Mouse (Mus musculus): ENCODE results near the gene Samd7. TPM values are rescaled to one million over a fixed set of nuclear protein-coding genes. Genes with fewer than 3 reads are reported as not detected.

Samd7 gene
- polyA plus RNA-seq, 1 experiment from 2014 or later: not detected

- DNase-seq (ENCODE audit: low spot score): no peak
- Histone ChIP-seq H3K36me3 (ENCODE audit: insufficient read depth, low read length) (no peaks in the 10 kb centered on the region), H3K4me3 (ENCODE audit: low read depth, low read length) (no peak overlapping the region), H3K9ac (replicated peaks; ENCODE audit: low read depth) (no peak overlapping the region), H3K4me2 (replicated peaks; ENCODE audit: low read depth, low read length) (no peak overlapping the region), H3K9me3 (ENCODE audit: low read length) (peaks cover 3% of the 10 kb centered on the region; the same call in 1 of the 2 replicates), H3K27ac (ENCODE audit: low read length) (no peak overlapping the region), H3K4me1 (ENCODE audit: insufficient read depth, low read depth, low read length) (no peaks in the 10 kb centered on the region), H3K27me3 (replicated peaks; ENCODE audit: insufficient read depth, low read length) (no peaks in the 10 kb centered on the region)
- ATAC-seq: no peak
- TF ChIP-seq EP300 (IDR thresholded peaks at IDR 0.05) (no peak), CTCF (IDR thresholded peaks at IDR 0.05) (no peak)
- WGBS: 72% methylated on average over 6 of the region's 6 CpGs
Observed at GRCm38 (mm10) chr3:30741306-30741705, 4.8 kb upstream of the Samd7 start.

- H3K4me3 ChIP-seq (ENCODE audit: low read depth, low read length): no peak overlapping the region
- DNase-seq (ENCODE audit: low spot score): no peak
- TF ChIP-seq EP300 (IDR thresholded peaks at IDR 0.05): no peak
- TF ChIP-seq CTCF (IDR thresholded peaks at IDR 0.05): no peak
- peaks cover 3% of the 10 kb centered on the region; the same call in 1 of the 2 replicates for H3K9me3 ChIP-seq (ENCODE audit: low read length)
- no peaks in the 10 kb centered on the region for H3K27me3 ChIP-seq (replicated peaks; ENCODE audit: insufficient read depth, low read length)
- H3K4me1 ChIP-seq (ENCODE audit: insufficient read depth, low read depth, low read length): no peaks in the 10 kb centered on the region
- ATAC-seq: no peak
- H3K27ac ChIP-seq (ENCODE audit: low read length): no peak overlapping the region
- 80% methylated on average over 7 of the region's 7 CpGs for WGBS
- no peak overlapping the region for H3K9ac ChIP-seq (replicated peaks; ENCODE audit: low read depth)
- no peak overlapping the region for H3K4me2 ChIP-seq (replicated peaks; ENCODE audit: low read depth, low read length)
- H3K36me3 ChIP-seq (ENCODE audit: insufficient read depth, low read length): no peaks in the 10 kb centered on the region
Observed at GRCm38 (mm10) chr3:30742891-30743290, 3.2 kb upstream of the Samd7 start.

GRCm38 (mm10) chr3:30748316-30748715 is 2.2 kb downstream of the Samd7 start:
- Histone ChIP-seq H3K27ac (ENCODE audit: low read length) (no peak overlapping the region), H3K27me3 (replicated peaks; ENCODE audit: insufficient read depth, low read length) (no peaks in the 10 kb centered on the region), H3K9me3 (ENCODE audit: low read length) (peaks cover 3% of the 10 kb centered on the region; the same call in 1 of the 2 replicates), H3K4me2 (replicated peaks; ENCODE audit: low read depth, low read length) (no peak overlapping the region), H3K9ac (replicated peaks; ENCODE audit: low read depth) (no peak overlapping the region), H3K4me1 (ENCODE audit: insufficient read depth, low read depth, low read length) (no peaks in the 10 kb centered on the region), H3K4me3 (ENCODE audit: low read depth, low read length) (no peak overlapping the region), H3K36me3 (ENCODE audit: insufficient read depth, low read length) (no peaks in the 10 kb centered on the region)
- WGBS: 80% methylated on average over 9 of the region's 9 CpGs
- no peak for DNase-seq (ENCODE audit: low spot score)
- ATAC-seq: no peak
- TF ChIP-seq EP300 (IDR thresholded peaks at IDR 0.05) (no peak), CTCF (IDR thresholded peaks at IDR 0.05) (no peak)

- Histone ChIP-seq H3K27ac (ENCODE audit: low read length) (no peak overlapping the region), H3K4me3 (ENCODE audit: low read depth, low read length) (no peak overlapping the region), H3K27me3 (replicated peaks; ENCODE audit: insufficient read depth, low read length) (no peaks in the 10 kb centered on the region), H3K9me3 (ENCODE audit: low read length) (no peaks in the 10 kb centered on the region), H3K4me1 (ENCODE audit: insufficient read depth, low read depth, low read length) (no peaks in the 10 kb centered on the region), H3K9ac (replicated peaks; ENCODE audit: low read depth) (no peak overlapping the region), H3K36me3 (ENCODE audit: insufficient read depth, low read length) (no peaks in the 10 kb centered on the region), H3K4me2 (replicated peaks; ENCODE audit: low read depth, low read length) (no peak overlapping the region)
- ATAC-seq (no peak), DNase-seq (ENCODE audit: low spot score) (no peak)
- WGBS: 90% methylated on average over 4 of the region's 4 CpGs
- TF ChIP-seq EP300 (IDR thresholded peaks at IDR 0.05) (no peak), CTCF (IDR thresholded peaks at IDR 0.05) (no peak)
Observed at GRCm38 (mm10) chr3:30754696-30755095, 8.6 kb downstream of the Samd7 start.

GRCm38 (mm10) chr3:30764877-30765276 is 18.8 kb downstream of the Samd7 start:
- Histone ChIP-seq H3K4me1 (ENCODE audit: insufficient read depth, low read depth, low read length) (no peaks in the 10 kb centered on the region), H3K4me2 (replicated peaks; ENCODE audit: low read depth, low read length) (no peak overlapping the region), H3K36me3 (ENCODE audit: insufficient read depth, low read length) (no peaks in the 10 kb centered on the region), H3K4me3 (ENCODE audit: low read depth, low read length) (no peak overlapping the region), H3K9ac (replicated peaks; ENCODE audit: low read depth) (no peak overlapping the region), H3K27ac (ENCODE audit: low read length) (no peak overlapping the region), H3K27me3 (replicated peaks; ENCODE audit: insufficient read depth, low read length) (no peaks in the 10 kb centered on the region), H3K9me3 (ENCODE audit: low read length) (no peaks in the 10 kb centered on the region)
- ATAC-seq: no peak
- no peak for DNase-seq (ENCODE audit: low spot score)
- WGBS: 88% methylated on average over 4 of the region's 4 CpGs
- TF ChIP-seq CTCF (IDR thresholded peaks at IDR 0.05) (no peak), EP300 (IDR thresholded peaks at IDR 0.05) (no peak)

GRCm38 (mm10) chr3:30765311-30766027 is 19.4 kb downstream of the Samd7 start:
- H3K4me1 ChIP-seq (ENCODE audit: insufficient read depth, low read depth, low read length): no peaks in the 10 kb centered on the region
- 56% methylated on average over 10 of the region's 10 CpGs for WGBS
- no peak overlapping the region for H3K9ac ChIP-seq (replicated peaks; ENCODE audit: low read depth)
- H3K4me2 ChIP-seq (replicated peaks; ENCODE audit: low read depth, low read length): no peak overlapping the region
- TF ChIP-seq EP300 (IDR thresholded peaks at IDR 0.05) (no peak), CTCF (IDR thresholded peaks at IDR 0.05) (no peak)
- ATAC-seq: peak; percentile 72
- no peaks in the 10 kb centered on the region for H3K36me3 ChIP-seq (ENCODE audit: insufficient read depth, low read length)
- no peak overlapping the region for H3K27ac ChIP-seq (ENCODE audit: low read length)
- H3K4me3 ChIP-seq (ENCODE audit: low read depth, low read length): no peak overlapping the region
- no peaks in the 10 kb centered on the region for H3K9me3 ChIP-seq (ENCODE audit: low read length)
- peak; percentile 7 for DNase-seq (ENCODE audit: low spot score)
- H3K27me3 ChIP-seq (replicated peaks; ENCODE audit: insufficient read depth, low read length): no peaks in the 10 kb centered on the region

Data from lung, postnatal 0 days (tissue).